Mouse (Mus musculus): ENCODE data around the gene Luc7l3.

Luc7l3 gene

DNA sequence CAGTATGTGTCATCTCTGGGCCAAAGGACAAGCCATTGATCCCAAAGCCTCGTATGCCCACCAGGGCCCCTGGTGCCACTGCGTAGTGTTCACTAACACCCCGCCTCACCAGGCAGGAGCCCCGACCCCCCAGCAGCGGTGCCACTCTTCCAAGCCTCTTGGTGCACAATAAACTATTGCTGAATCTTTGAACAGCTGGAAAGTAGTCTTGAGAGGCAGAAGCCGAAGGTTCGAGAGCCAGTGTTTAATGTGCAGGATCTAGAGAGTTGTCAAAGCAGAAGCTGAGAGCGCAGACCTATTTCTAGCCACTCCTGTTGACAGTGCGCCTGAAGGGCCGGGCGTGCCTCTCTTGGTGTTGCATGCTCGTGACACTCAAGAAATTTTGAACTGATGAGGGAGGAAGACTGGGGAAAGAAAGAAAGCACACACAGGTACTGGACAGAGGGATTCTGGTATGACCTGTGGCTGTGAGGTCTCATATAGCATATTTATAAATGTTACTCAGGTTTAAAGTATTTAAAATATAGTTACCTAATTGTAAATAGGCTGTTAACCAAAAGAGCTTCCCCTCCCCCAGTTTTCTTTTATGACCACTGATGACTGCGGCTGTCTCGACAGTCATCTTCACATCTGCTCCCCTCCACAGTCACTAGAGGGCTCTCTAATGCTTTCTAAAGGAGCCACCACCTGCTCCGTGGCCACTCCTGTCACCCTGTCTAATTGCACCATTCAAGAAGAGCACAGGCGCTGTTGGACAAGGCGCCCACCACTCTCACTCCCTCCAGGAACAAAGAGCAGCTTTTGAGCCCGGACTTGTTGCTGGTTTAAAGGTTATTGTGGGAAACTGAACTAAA lies 18.2 kb upstream of the Luc7l3 start:
- intact Hi-C loops (cut with DNase I): loop anchor here (2.0 to 5.0 kb wide), 3 partner anchors 65 to 207 kb away; partner anchors contain the start of genes Rsad1 and Spata20

- intact Hi-C loops (cut with DNase I): no loop called here
Measured at GRCm38 (mm10) chr11:94338347-94338746, 16.6 kb upstream of the Luc7l3 start.

- intact Hi-C loops (cut with DNase I): no loop called here
Measured at GRCm38 (mm10) chr11:94336551-94336950, 14.8 kb upstream of the Luc7l3 start.

DNA sequence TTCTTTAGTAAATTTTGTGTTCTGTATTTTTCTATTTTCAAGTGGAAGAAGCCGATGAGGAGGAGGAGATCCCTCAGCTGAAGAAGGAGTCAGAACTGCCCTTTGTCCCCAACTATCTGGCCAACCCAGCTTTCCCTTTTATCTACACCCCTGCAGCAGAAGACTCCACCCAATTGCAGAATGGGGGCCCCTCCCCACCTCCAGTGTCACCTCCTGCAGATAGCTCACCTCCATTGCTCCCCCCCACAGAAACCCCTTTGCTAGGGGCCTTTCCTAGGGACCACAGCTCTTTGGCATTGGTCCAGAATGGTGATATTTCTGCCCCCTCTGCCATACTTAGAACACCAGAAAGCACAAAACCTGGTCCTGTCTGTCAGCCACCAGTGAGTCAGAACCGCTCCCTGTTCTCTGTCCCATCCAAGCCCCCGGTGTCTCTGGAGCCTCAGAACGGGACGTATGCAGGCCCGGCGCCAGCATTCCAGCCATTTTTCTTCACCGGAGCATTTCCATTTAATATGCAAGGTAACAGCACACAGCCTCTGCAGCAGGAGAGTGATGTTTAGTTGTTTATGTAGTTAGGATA lies 12.7 kb upstream of the Luc7l3 start:
- intact Hi-C loops (cut with DNase I): no loop called here

DNA sequence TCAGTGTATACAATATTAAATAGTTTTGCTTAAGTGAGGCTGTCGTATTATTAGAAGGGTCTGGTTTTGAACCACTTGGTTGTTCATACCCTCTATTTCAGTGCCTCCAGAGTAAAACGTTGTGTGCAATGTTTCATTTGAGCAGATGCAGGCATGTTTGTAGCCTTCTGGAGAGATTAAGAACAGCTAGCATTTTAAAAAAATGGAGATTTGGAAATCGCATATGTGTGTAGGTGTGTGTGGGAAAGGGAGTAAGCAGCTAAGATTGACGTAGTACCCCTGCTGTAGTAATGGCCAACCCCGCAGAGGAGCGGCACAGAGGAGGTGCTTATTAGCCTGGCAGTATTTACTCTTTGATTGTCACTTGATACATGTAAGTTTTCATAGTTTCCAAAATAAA lies 10.9 kb upstream of the Luc7l3 start:
- intact Hi-C loops (cut with DNase I): no loop called here

GRCm38 (mm10) chr11:94330211-94330610 lies 8.4 kb upstream of the Luc7l3 start:
- intact Hi-C loops (cut with DNase I): no loop called here

- intact Hi-C loops (cut with DNase I): no loop called here
Measured at GRCm38 (mm10) chr11:94329270-94329891, 7.6 kb upstream of the Luc7l3 start.

DNA sequence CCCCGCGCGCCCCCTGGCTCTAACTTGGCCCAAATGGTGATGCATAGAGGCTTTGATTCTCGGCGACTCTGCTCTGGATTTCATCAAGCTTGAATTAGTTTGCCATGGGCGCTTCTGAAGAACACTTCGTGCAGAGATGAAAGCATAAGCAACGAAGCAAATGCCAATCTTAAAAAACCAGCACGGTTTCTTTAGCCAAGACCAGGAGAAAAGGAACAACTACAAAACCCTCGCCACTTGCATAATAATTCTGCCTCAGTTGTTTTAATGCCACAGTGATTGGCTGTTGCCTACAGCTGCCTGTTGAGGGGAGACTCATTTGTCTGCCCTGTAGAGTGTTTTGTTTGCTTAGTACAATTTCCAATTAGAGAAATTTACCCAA lies 6.8 kb upstream of the Luc7l3 start:
- intact Hi-C loops (cut with DNase I): no loop called here

DNA sequence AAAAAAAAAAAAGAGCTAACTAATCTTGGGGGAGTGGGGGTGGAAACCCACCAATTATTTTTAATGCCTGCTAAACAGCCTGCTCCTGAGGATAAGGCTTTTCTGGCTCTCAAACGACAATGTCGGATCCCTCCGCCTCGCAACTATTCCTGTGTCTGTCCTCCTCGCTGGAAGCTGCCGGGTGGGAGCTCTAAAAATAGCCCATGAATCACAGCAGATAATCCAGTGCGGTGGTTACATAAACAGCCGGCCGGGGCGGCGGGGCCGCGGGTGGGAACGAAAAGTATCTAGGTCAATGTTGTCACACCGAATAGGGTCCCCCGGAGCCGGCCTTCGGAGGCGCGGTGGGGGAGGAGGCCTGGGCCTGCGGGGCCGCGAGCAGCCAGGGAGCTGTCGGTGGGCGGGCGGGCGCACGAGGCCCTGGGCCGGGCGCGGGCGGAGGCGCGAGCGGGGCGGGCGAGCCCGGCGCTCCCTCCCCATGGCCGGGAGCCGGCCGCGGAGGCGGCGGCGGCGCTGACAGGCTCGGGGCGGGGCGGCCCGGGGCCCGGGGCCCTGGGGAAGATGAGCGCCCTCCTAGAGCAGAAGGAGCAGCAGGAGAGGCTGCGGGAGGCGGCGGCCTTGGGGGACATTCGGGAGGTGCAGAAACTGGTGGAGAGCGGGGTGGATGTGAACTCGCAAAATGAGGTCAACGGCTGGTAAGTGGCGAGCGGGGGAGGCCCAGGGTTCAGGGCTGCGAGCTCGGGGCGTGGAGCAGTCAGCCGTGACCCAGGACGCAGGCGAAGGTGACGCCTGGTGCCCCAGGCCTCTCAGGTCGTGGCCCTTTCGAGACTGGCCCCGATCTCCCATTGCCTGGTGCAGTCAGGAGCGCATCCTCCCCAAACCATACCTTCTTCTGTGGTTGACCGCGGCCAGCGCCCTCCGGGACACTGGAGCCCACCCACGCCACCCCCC lies 6.2 kb upstream of the Luc7l3 start, which contains the start of gene Ankrd40:
Gene Ankrd40 (plus strand): TSS at position 309 of the 951 bp plus-strand sequence.
- intact Hi-C loops (cut with DNase I): no loop called here

DNA sequence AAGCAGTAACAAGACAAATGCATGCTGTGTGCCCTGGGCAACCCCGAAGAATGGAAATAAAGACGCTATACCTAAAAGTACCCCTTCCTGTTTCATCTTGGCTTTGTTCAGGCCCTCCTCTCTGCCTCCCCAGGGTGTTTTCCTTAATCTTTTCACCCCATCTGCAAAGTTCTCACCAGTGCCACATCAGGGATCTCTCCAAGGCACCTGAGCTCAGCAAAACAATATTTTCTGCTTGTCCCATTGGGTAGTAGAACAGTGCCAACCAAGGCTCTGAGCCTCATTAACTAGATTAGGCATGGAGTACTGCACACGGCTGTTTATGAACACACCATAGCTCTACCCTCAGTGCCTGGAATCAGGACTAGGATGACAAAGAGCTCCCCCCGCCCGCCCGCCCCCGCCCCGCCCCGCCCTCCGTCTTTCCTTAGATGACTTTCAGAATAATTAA lies 5.2 kb upstream of the Luc7l3 start:
- intact Hi-C loops (cut with DNase I): no loop called here

- intact Hi-C loops (cut with DNase I): no loop called here
Measured at GRCm38 (mm10) chr11:94324618-94325017, 2.8 kb upstream of the Luc7l3 start.

DNA sequence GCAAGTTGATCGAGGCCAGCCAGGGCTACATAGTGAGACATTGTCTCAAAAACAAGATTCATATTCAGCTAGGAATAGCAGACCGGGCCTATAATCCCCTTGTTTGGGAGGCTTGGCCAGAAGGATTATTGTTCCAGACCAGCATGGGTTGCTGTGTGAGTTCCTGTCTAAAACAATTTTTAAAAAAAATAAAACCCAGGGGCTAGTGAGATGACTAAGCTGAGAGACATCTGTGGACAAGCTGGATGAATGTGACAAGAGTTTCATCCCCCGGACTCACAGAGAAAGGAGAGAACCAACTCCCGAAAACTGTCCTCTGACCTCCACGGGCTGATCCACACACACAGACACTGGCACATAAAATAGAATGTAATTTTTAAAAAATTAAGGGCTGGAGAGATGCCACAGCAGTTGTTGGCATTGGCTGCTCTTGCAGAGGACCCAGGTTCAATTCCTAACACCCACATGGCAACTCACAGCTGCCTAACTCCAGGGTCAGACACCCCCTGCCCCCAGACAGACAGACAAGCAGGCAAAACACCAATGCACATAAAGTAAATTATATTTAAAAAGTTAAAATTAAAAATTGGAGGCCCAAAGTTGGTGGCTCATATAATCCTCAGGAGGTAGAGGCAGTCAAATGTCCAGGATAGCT lies 1.6 kb upstream of the Luc7l3 start:
- intact Hi-C loops (cut with DNase I): no loop called here

- intact Hi-C loops (cut with DNase I): no loop called here
Measured at GRCm38 (mm10) chr11:94322636-94323035, 848 bp upstream of the Luc7l3 start.

GRCm38 (mm10) chr11:94320969-94321930 lies 538 bp downstream of the Luc7l3 start:
- intact Hi-C loops (cut with DNase I): no loop called here

DNA sequence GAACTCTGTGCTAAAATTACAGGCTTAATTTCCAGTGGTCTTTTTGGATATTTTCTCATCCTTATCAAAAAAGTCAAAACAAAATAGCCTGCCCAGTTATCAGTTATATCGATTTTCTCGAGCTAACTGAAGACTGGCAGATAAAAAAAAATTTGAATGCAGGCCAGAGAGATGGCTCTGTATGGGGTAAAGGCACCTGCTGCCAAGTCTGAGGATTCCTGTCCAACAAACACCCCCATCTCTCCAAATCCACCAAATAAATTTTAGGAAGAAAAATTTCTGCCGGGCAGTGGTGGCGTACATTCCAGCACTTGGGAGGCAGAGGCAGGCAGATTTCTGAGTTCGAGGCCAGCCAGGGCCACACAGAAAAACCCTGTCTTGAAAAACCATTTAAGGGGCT lies 3.7 kb downstream of the Luc7l3 start:
- intact Hi-C loops (cut with DNase I): no loop called here

DNA sequence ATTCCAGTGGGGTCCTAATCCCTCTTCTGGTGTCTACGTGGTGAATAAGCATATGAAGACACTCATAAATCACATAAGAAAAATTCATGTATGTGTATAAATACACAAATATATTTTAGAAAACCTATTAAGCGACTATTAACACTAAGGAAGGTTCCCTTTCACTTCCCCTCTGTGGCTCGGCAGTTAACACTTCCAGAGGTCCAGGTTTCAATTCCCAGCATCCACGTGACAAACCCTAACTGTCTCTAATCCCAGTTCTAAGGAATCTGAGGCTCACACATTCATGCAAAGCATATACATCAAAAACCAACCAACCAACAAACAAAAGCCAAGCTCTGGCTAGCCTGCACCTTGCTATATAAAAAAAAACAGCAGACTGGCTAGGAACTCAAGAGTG lies 4.3 kb downstream of the Luc7l3 start:
- intact Hi-C loops (cut with DNase I): no loop called here

DNA sequence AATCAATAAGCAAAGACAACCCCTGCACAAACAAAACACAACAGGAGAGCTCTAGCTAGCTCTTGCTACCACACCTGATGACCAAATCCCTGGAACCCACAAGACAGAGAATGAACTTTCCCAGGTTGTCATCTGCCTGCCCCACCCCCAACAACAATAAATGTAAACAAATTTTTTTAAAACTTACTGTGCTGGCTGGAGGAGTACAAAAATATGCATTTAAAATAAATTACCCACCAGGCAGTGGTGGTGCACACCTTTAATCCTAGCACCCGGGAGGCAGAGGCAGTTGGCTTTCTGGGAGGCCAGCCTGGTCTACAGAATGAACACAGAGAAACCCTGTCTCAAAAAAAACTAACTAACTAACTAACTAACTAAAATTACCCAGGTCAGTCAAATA lies 4.8 kb downstream of the Luc7l3 start:
- intact Hi-C loops (cut with DNase I): no loop called here

- intact Hi-C loops (cut with DNase I): no loop called here
Measured at GRCm38 (mm10) chr11:94316528-94316927, 5.3 kb downstream of the Luc7l3 start.

DNA sequence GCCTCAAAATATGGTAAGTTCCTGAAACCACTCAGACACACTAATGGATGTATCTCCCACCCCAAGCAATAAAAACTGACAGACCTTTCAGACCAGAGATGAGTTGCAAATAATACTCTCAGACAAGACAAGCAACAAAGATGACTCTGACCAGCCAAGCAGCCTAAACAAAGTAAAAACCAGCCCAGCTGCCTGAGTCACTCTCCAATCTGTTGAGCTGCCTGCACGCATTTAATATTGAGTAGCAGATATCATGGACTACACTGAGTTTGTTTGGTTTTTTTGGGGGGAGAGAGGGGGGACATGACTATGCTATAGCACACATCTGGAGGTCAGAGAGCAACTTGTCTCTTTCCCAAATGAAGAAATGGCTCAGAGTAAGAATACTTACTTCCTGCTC lies 6.5 kb downstream of the Luc7l3 start:
- intact Hi-C loops (cut with DNase I): no loop called here
